Mouse (Mus musculus) limb, embryonic 12.5 days (tissue): ENCODE results near the gene Fgfr2. TPM values are rescaled to one million over a fixed set of nuclear protein-coding genes. Genes with fewer than 3 reads are reported as not detected.
A peak's percentile ranks its signal among the peaks of the same experiment; 100 is the strongest.

ENCODE experiments used
- ATAC-seq: fragments of 200-750 bp; cut with Nextera tagmentation; 2 replicates; pipeline ENCODE4 v1.8.0; 2017; ENCODE audit warnings: low read depth, moderate TSS enrichment; ENCODE audit not compliant: insufficient number of reproducible peaks, insufficient read depth, low FRiP score, low TSS enrichment
- H3K27ac ChIP-seq: fragments of 300-500 bp; sonication (generic); 2 replicates; pipeline ENCODE4 v1.5.1; 2016; ENCODE audit warnings: mild to moderate bottlenecking, moderate library complexity
- H3K27me3 ChIP-seq: fragments of 300-500 bp; sonication (generic); 2 replicates; pipeline ENCODE4 v1.6.1; 2016; ENCODE audit warnings: mild to moderate bottlenecking, moderate library complexity
- H3K36me3 ChIP-seq: fragments of 300-500 bp; sonication (generic); 2 replicates; pipeline ENCODE4 v1.6.1; 2016; ENCODE audit warnings: mild to moderate bottlenecking, moderate library complexity
- H3K4me1 ChIP-seq: fragments of 300-500 bp; sonication (generic); replicated peaks from 2 replicates; pipeline ENCODE4 v1.6.1; 2016
- H3K4me2 ChIP-seq: fragments of 300-500 bp; sonication (generic); 2 replicates; pipeline ENCODE4 v1.6.1; 2016; ENCODE audit warnings: mild to moderate bottlenecking, moderate library complexity
- H3K4me3 ChIP-seq: fragments of 300-500 bp; sonication (generic); replicated peaks from 2 replicates; pipeline ENCODE4 v1.5.1; 2016; ENCODE audit warnings: mild to moderate bottlenecking
- H3K9ac ChIP-seq: fragments of 300-500 bp; sonication (generic); replicated peaks from 2 replicates; pipeline ENCODE4 v1.6.1; 2016; ENCODE audit warnings: mild to moderate bottlenecking, moderate library complexity
- H3K9me3 ChIP-seq: fragments of 300-500 bp; sonication (generic); 2 replicates; pipeline ENCODE4 v1.6.1; 2016; ENCODE audit warnings: mild to moderate bottlenecking, moderate library complexity
- WGBS: fragments of 180-500 bp; shearing (Covaris S2); methylation state at CpG from one replicate; pipeline ENCODE4 v1.1.7; 2016; 5-methylcytosine and 5-hydroxymethylcytosine counted together
- polyA plus RNA-seq: library from polyadenylated mRNA; unstranded; fragments of >200 nt; fragmentation: Nextera tagmentation; extraction: Ambion mirVana; gene quantifications from 2 replicates; pipeline ENCODE4 v1.2.1, GENCODE M21; 2016

Gene Fgfr2
- polyA plus RNA-seq, 1 experiment from 2014 or later = 112 TPM

DNA sequence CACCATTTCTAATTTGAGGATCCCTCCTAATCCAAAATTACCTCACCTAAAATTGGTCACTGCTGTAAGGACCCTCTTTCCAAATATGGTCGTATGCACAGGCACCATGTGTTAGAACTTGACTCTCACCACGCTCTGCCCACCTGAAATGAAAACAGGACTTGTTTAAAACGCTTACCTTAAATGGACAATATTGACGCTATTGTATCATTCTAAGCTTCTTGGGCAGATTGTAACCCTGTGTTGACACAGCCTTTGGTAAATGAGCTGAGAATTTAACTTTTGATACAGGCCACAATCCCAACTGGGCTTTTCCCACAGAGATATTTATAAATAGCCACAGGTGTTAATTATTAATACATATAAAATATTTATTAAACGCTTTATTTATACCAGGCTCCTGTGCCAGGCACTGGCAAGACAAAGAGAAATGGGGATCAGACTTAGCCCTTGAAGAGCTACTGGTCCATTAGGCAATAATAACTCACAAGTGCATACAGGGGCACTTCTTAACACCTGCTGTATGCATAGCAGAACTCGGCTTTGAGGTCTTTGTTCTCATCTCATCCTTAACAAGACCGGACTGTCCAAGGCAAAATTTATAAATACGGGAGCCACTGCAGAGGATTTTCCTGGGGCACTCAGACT is 16.7 kb upstream of the Fgfr2 start:
- H3K4me2 ChIP-seq = no peak overlapping the region
- 82% methylated on average over 8 of the region's 8 CpGs for WGBS
- H3K36me3 ChIP-seq = no peaks in the 10 kb centered on the region
- no peaks in the 10 kb centered on the region for H3K9me3 ChIP-seq
- no peak for ATAC-seq
- no peak overlapping the region for H3K9ac ChIP-seq
- H3K27ac ChIP-seq = no peak overlapping the region
- no peak overlapping the region for H3K4me3 ChIP-seq
- H3K4me1 ChIP-seq = no peaks in the 10 kb centered on the region
- H3K27me3 ChIP-seq = no peaks in the 10 kb centered on the region

- Histone ChIP-seq H3K27me3 (no peaks in the 10 kb centered on the region), H3K4me2 (no peak overlapping the region), H3K9me3 (peaks cover 6% of the 10 kb centered on the region; the same call in 1 of the 2 replicates), H3K9ac (no peak overlapping the region), H3K4me1 (no peaks in the 10 kb centered on the region), H3K36me3 (no peaks in the 10 kb centered on the region), H3K4me3 (no peak overlapping the region), H3K27ac (no peak overlapping the region)
- no peak for ATAC-seq
- WGBS = 75% methylated on average over 5 of the region's 5 CpGs
These were observed 10.4 kb upstream of the Fgfr2 start for GRCm38 (mm10) chr7:133133552-133133951.

DNA sequence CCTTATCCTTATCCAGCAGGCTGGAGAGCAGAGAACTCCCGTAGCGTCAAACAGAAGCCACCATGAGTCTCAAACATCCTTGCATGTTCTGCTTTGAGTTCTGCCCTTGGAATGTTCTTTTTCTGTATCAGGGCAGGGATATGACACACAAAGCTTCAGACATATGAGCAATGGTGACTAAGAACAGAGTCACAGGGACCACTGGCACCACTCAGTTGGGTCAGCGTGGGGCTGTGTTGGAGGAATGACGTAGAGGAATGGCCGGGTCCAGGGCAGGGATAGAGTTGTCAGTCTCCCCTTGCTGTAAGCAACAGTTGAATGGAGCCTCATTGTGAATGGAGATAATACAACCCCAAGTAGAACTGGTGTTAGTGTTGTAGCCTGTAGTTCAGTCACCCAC is 9.6 kb upstream of the Fgfr2 start:
- WGBS = 95% methylated on average over 5 of the region's 5 CpGs
- H3K4me1 ChIP-seq = no peaks in the 10 kb centered on the region
- no peak overlapping the region for H3K9ac ChIP-seq
- no peaks in the 10 kb centered on the region for H3K27me3 ChIP-seq
- H3K4me2 ChIP-seq = no peak overlapping the region
- H3K4me3 ChIP-seq = no peak overlapping the region
- ATAC-seq = no peak
- H3K9me3 ChIP-seq = peaks cover 8% of the 10 kb centered on the region; the same call in 1 of the 2 replicates
- no peaks in the 10 kb centered on the region for H3K36me3 ChIP-seq
- no peak overlapping the region for H3K27ac ChIP-seq

GRCm38 (mm10) chr7:133124701-133125485 is 1.7 kb upstream of the Fgfr2 start:
- WGBS = 3% methylated on average over 34 of the region's 34 CpGs
- Histone ChIP-seq H3K4me1 (peaks cover 16% of the 10 kb centered on the region), H3K36me3 (no peaks in the 10 kb centered on the region), H3K4me3 (peak overlapping the region; percentile 96), H3K4me2 (peak overlapping the region; percentile 89), H3K9ac (peak overlapping the region; percentile 98), H3K27me3 (peaks cover 17% of the 10 kb centered on the region; the same call in 1 of the 2 replicates), H3K27ac (0 out of 2 replicates have a peak overlapping the region, but pooled peaks have one; percentile 99), H3K9me3 (peaks cover 8% of the 10 kb centered on the region; the same call in 1 of the 2 replicates)
- ATAC-seq = no peak

DNA sequence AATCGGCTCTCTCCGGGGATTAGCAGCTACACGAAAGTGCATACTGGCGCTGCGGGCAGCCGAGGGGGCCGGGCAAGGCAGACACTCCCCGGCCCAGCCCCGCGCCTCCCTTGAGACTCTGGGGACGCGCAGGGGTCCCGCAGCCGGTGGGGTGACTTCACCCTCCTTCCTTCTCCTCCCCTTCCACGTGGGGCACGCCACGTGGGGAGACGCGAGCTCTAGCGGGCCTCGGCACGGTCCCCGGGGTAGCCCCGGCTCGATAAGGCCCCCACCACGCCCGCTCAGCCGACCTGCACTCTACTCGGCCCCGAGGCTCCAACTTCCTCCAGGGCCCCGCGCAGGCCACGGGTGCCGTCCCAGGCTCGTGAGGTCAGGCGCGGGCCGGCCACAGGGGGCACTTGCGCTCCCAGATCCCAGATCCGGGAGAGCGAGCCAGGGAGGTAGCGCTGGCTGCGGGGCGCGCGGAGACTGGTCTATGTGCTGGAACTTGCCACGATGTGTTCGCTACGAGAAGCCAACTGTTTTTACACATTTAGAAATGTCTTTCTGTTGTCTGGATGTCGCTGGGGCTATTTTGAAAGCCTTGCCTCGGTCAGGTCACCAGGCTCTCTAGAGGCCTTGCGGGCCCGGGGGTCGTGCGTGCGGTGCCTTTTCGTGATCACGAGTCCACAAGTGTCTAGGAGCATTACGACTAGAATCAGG is 1.0 kb upstream of the Fgfr2 start, which contains the start of gene Ctbp2:
Ctbp2 (minus strand) TSS at position 356 of the 702 bp plus-strand sequence.
- peak within 1 kb of the TSS; percentile 99 for H3K27ac ChIP-seq
- under 1% methylated on average over 54 of the region's 59 CpGs for WGBS
- H3K9me3 ChIP-seq = peaks cover 8% of the 10 kb centered on the region; the same call in 1 of the 2 replicates
- ATAC-seq = peak; percentile 81
- peaks cover 17% of the 10 kb centered on the region; the same call in 1 of the 2 replicates for H3K27me3 ChIP-seq
- no peaks in the 10 kb centered on the region for H3K36me3 ChIP-seq
- H3K4me2 ChIP-seq = peak within 1 kb of the TSS; percentile 89
- H3K4me3 ChIP-seq = peak within 1 kb of the TSS; percentile 96
- peaks cover 21% of the 10 kb centered on the region for H3K4me1 ChIP-seq
- H3K9ac ChIP-seq = peak within 1 kb of the TSS; percentile 98

- under 1% methylated on average over 79 of the region's 102 CpGs for WGBS
- H3K27me3 ChIP-seq = peaks cover 17% of the 10 kb centered on the region; the same call in 1 of the 2 replicates
- peak overlapping the region; percentile 89 for H3K4me2 ChIP-seq
- peak overlapping the region; percentile 96 for H3K4me3 ChIP-seq
- H3K4me1 ChIP-seq = peaks cover 35% of the 10 kb centered on the region
- no peaks in the 10 kb centered on the region for H3K36me3 ChIP-seq
- H3K9ac ChIP-seq = peak overlapping the region; percentile 98
- H3K27ac ChIP-seq = peak overlapping the region; percentile 99
- ATAC-seq = peak; percentile 39
- H3K9me3 ChIP-seq = no peaks in the 10 kb centered on the region
These were observed 539 bp downstream of the Fgfr2 start for GRCm38 (mm10) chr7:133122379-133123243.

GRCm38 (mm10) chr7:133121661-133122378 is 1.3 kb downstream of the Fgfr2 start:
- H3K4me3 ChIP-seq = peak overlapping the region; percentile 96
- peak overlapping the region; percentile 99 for H3K27ac ChIP-seq
- no peaks in the 10 kb centered on the region for H3K36me3 ChIP-seq
- under 1% methylated on average over 93 of the region's 94 CpGs for WGBS
- peaks cover 17% of the 10 kb centered on the region; the same call in 1 of the 2 replicates for H3K27me3 ChIP-seq
- ATAC-seq = no peak
- peak overlapping the region; percentile 89 for H3K4me2 ChIP-seq
- H3K9me3 ChIP-seq = no peaks in the 10 kb centered on the region
- H3K9ac ChIP-seq = peak overlapping the region; percentile 98
- H3K4me1 ChIP-seq = peaks cover 43% of the 10 kb centered on the region

- Histone ChIP-seq H3K4me1 (peaks cover 50% of the 10 kb centered on the region), H3K4me2 (peak overlapping the region; percentile 89), H3K36me3 (no peaks in the 10 kb centered on the region), H3K27me3 (peaks cover 13% of the 10 kb centered on the region; the same call in 1 of the 2 replicates), H3K9me3 (no peaks in the 10 kb centered on the region), H3K27ac (peak overlapping the region; percentile 99), H3K4me3 (peak overlapping the region; percentile 96), H3K9ac (peak overlapping the region; percentile 98)
- no peak for ATAC-seq
- 1% methylated on average over 14 of the region's 14 CpGs for whole genome bisulfite sequencing
These were observed 2.0 kb downstream of the Fgfr2 start for GRCm38 (mm10) chr7:133121080-133121607.

DNA sequence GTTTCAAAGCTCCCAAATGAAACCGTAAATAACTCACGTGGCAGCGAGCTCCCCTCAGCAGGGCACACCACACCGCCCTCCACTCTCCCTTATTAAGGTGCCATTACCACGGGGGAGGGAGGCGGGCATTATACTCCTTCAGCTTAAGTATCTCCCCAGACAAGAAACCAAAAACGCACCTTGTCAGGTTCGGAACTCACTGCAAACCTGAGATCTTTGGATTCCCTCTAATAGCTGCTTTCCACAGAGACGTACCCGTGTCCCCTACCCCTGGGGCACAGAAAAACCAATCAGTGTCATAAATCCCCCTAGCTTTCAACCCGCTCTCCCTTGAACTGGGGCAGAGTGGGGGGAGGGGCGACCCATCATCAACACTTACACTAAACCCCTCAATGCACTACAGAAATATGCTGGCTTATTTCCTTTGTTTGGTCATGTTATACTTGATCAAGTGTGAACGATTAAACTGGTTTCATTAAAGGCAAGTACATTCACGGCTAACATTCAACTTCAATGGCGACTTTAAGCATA is 2.9 kb downstream of the Fgfr2 start:
- H3K4me1 ChIP-seq = peaks cover 58% of the 10 kb centered on the region
- peak overlapping the region; percentile 23; the same call in 1 of the 2 replicates for H3K9ac ChIP-seq
- H3K4me2 ChIP-seq = peak overlapping the region; percentile 89
- under 1% methylated on average over 15 of the region's 15 CpGs for WGBS
- peak overlapping the region; percentile 4; the same call in 1 of the 2 replicates for H3K27ac ChIP-seq
- H3K27me3 ChIP-seq = peaks cover 5% of the 10 kb centered on the region; the same call in 1 of the 2 replicates
- no peaks in the 10 kb centered on the region for H3K36me3 ChIP-seq
- no peak for ATAC-seq
- peak overlapping the region; percentile 96 for H3K4me3 ChIP-seq
- H3K9me3 ChIP-seq = no peaks in the 10 kb centered on the region
